Mouse (Mus musculus): ENCODE measurements around the gene Cdhr1. TPM values are rescaled to one million over a fixed set of nuclear protein-coding genes. Genes with fewer than 3 reads are reported as not detected.

Gene Cdhr1
- polyA plus RNA-seq, 1 experiment from 2014 or later: not detected

DNA sequence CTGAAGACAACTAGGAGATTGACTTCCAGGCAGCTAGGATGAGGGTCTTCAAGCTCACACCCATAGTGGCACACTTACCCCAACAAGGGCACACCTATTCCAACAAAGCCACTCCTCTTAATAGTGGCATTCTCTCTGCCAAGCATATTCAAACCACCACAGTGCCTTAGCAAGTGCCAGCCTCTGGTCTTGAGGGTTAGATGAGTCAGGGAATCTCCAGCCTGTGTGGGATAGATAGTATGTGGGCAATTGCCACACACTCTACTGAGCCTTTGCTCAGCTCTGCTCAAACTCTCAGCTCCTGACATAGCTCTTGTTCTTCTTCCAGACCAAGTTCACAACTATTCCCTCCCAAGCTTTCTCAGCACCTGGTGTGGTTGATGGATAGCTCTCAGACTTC, 13.2 kb upstream of the Cdhr1 start:
- no peak overlapping the region for H3K4me3 ChIP-seq (replicated peaks)
- no peaks in the 10 kb centered on the region for H3K9me3 ChIP-seq (replicated peaks)
- ATAC-seq (ENCODE audit: low read depth): no peak
- no peak for DNase-seq
- H3K9ac ChIP-seq: no peak overlapping the region
- H3K4me1 ChIP-seq (replicated peaks): no peaks in the 10 kb centered on the region
- no peaks in the 10 kb centered on the region for H3K36me3 ChIP-seq
- no peak overlapping the region for H3K4me2 ChIP-seq
- no peaks in the 10 kb centered on the region for H3K27me3 ChIP-seq
- H3K27ac ChIP-seq: no peak overlapping the region

DNA sequence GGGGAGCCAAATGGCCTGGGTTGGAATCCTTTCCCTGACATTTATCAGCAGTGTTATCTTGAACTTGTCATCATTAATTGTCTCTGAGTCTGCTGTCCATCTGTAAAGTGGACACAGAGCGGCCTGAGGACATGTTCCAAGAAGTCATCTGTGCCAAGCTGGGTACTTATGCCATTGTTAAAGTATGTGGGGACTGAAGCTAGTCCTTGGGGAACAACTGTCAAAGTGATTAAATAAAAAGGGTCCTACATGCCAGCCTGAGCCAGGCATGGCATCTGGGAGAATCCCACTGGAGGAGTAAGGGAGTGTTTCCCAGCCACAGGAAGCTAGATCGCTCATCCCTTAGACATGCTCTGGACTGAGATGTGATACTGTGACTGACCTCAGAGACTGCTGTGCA, 12.3 kb upstream of the Cdhr1 start:
- 55% methylated on average over 2 of the region's 2 CpGs for WGBS (ENCODE audit: insufficient replicate concordance)
- Histone ChIP-seq H3K4me1 (replicated peaks) (no peaks in the 10 kb centered on the region), H3K4me2 (no peak overlapping the region), H3K27ac (no peak overlapping the region), H3K9me3 (replicated peaks) (no peaks in the 10 kb centered on the region), H3K9ac (no peak overlapping the region), H3K27me3 (no peaks in the 10 kb centered on the region), H3K4me3 (replicated peaks) (no peak overlapping the region), H3K36me3 (no peaks in the 10 kb centered on the region)
- ATAC-seq (ENCODE audit: low read depth) (no peak), DNase-seq (no peak)

DNA sequence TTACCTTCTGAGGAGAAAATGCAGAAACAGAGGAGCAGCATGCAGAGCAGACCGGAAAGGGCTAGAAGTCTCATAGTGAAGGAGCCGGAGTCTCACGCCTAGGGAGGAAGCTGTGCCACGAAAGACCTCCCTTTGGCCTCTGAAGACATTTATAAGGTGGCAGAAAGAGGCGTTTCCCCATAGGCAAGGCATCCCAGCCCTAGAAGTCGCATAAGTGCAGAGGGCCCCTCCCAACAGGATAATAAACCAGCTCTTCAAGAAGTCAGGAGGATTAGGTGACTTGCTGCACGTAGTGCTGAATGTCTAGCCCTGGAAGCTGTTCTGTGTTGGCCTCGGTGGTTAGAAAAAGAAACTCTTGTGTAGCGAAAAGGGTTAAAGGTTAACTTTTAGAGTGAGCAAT, 11.8 kb upstream of the Cdhr1 start:
- Histone ChIP-seq H3K4me3 (replicated peaks) (no peak overlapping the region), H3K4me2 (no peak overlapping the region), H3K27me3 (no peaks in the 10 kb centered on the region), H3K4me1 (replicated peaks) (no peaks in the 10 kb centered on the region), H3K27ac (no peak overlapping the region), H3K36me3 (no peaks in the 10 kb centered on the region), H3K9me3 (replicated peaks) (no peaks in the 10 kb centered on the region), H3K9ac (no peak overlapping the region)
- WGBS (ENCODE audit: insufficient replicate concordance): 41% methylated on average over 9 of the region's 9 CpGs
- DNase-seq (no peak), ATAC-seq (ENCODE audit: low read depth) (no peak)

DNA sequence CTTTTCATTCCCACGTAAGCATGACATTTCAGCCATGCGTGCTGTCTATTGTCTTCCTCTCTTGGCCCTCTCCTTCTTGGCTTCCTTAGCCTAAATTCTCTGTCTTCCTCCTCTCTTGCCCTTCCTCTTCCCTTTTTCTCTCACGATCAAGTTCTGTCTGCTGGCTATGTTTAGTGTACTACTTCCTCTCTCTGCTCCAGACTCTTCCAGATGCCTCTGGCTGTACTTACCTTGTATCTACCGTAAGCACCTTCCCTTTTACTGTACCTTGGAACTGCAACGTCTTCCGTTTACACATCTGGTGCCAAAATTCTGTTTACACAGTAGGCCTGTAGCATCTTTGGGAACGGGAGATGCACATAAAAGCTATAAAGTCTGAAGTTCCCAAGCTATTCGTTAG, 11.3 kb upstream of the Cdhr1 start:
- Histone ChIP-seq H3K36me3 (no peaks in the 10 kb centered on the region), H3K27ac (no peak overlapping the region), H3K4me3 (replicated peaks) (no peak overlapping the region), H3K27me3 (no peaks in the 10 kb centered on the region), H3K4me2 (no peak overlapping the region), H3K9me3 (replicated peaks) (no peaks in the 10 kb centered on the region), H3K9ac (no peak overlapping the region), H3K4me1 (replicated peaks) (no peaks in the 10 kb centered on the region)
- WGBS (ENCODE audit: insufficient replicate concordance): 40% methylated on average over 8 of the region's 8 CpGs
- ATAC-seq (ENCODE audit: low read depth): no peak
- DNase-seq: no peak

DNA sequence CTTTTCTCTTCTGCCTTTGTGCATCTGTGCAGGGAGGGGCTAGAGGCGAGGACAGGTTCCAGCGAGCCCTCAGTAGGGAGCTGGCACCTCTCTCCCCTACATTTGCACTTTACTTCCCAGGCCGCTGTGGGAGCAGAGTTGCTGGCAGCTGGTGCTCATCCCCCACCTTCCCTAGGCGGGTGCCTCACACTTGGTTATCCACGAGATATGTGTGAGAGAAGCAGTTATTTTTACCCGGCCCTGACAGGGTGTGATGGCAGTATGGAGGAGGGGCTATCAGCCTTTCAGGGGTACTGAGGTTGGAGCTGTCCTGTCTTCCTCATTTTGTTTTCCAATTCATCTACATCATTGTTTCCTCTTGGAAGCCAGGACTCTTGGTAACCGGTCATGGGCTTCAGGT, 7.7 kb upstream of the Cdhr1 start:
- ATAC-seq (ENCODE audit: low read depth) (no peak), DNase-seq (no peak)
- Histone ChIP-seq H3K9ac (no peak overlapping the region), H3K4me1 (replicated peaks) (no peaks in the 10 kb centered on the region), H3K27me3 (0 out of 2 replicates have a peak, but pooled peaks cover 4% of the 10 kb centered on the region), H3K4me2 (no peak overlapping the region), H3K36me3 (no peaks in the 10 kb centered on the region), H3K9me3 (replicated peaks) (no peaks in the 10 kb centered on the region), H3K27ac (no peak overlapping the region), H3K4me3 (replicated peaks) (no peak overlapping the region)
- 20% methylated on average over 7 of the region's 7 CpGs for WGBS (ENCODE audit: insufficient replicate concordance)

DNA sequence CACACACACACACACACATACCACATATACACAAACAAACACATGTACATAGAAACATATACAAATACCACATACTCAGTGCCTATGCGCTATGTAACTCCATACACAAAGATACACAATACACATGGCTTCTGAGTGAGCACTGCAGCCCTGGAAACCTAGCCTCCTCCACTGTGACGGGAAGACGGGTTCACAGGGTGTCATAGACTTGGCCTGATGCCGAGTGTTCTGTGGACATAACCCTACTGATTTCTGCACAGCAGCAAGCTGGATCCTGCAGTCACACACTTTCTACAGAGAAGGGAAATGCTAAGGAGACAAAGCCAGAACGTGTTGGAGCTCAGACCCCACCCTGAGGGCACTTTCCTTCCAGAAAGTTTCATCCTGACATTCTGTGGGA, 6.6 kb upstream of the Cdhr1 start:
- H3K36me3 ChIP-seq: no peaks in the 10 kb centered on the region
- DNase-seq (no peak), ATAC-seq (ENCODE audit: low read depth) (no peak)
- H3K9me3 ChIP-seq (replicated peaks): no peaks in the 10 kb centered on the region
- 56% methylated on average over 5 of the region's 5 CpGs for WGBS (ENCODE audit: insufficient replicate concordance)
- H3K4me1 ChIP-seq (replicated peaks): no peaks in the 10 kb centered on the region
- 0 out of 2 replicates have a peak, but pooled peaks cover 4% of the 10 kb centered on the region for H3K27me3 ChIP-seq
- H3K4me2 ChIP-seq: no peak overlapping the region
- H3K27ac ChIP-seq: no peak overlapping the region
- H3K4me3 ChIP-seq (replicated peaks): no peak overlapping the region
- no peak overlapping the region for H3K9ac ChIP-seq

DNA sequence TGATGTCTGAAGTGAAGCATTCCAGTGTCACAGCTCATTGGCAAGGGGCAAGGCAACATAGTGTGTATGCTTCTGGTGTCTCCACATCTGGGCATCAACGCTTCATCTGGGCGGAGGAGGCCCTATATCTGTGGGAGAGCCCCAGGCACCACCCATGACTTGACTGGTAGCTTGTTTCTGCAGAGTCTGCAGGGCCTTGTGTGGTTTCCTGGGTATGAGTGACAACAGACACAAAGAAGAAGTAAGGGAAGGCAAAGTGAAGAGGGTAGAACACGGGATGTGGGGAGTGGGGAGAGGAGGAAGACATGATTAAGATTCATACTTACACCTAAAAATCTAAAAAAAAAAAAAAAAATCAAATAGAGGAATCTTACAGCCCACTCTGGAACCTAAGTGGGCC, 4.3 kb upstream of the Cdhr1 start:
- 26% methylated on average over 3 of the region's 3 CpGs for WGBS (ENCODE audit: insufficient replicate concordance)
- ATAC-seq (ENCODE audit: low read depth) (no peak), DNase-seq (no peak)
- H3K4me2 ChIP-seq: no peak overlapping the region
- H3K4me3 ChIP-seq (replicated peaks): no peak overlapping the region
- H3K4me1 ChIP-seq (replicated peaks): no peaks in the 10 kb centered on the region
- H3K36me3 ChIP-seq: no peaks in the 10 kb centered on the region
- H3K27ac ChIP-seq: no peak overlapping the region
- H3K9ac ChIP-seq: no peak overlapping the region
- no peaks in the 10 kb centered on the region for H3K9me3 ChIP-seq (replicated peaks)
- H3K27me3 ChIP-seq: peaks cover 25% of the 10 kb centered on the region

DNA sequence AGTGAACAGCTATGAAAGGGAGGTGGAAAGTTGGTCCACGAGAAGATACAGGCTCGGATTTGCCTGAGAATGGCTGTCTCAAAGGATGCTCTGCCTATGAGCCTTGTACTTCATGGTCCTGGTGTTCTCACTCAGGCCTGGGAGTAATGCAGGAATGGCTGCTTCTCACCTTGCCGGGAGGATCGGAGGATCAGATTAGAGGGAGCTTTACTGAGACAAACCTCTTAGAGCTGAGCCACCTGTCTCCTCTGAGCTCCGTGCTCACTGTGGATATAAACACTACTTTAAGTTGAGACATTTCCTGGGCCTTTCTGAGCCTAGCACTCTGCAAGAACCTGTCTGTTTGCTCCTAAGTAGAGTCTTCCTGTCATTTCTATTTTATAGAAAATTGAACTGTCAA, 3.4 kb upstream of the Cdhr1 start:
- H3K27me3 ChIP-seq: peaks cover 35% of the 10 kb centered on the region
- H3K4me3 ChIP-seq (replicated peaks): no peak overlapping the region
- no peaks in the 10 kb centered on the region for H3K9me3 ChIP-seq (replicated peaks)
- H3K36me3 ChIP-seq: no peaks in the 10 kb centered on the region
- no peak for DNase-seq
- H3K9ac ChIP-seq: no peak overlapping the region
- H3K27ac ChIP-seq: no peak overlapping the region
- no peak for ATAC-seq (ENCODE audit: low read depth)
- no peaks in the 10 kb centered on the region for H3K4me1 ChIP-seq (replicated peaks)
- no peak overlapping the region for H3K4me2 ChIP-seq
- WGBS (ENCODE audit: insufficient replicate concordance): 47% methylated on average over 5 of the region's 5 CpGs

DNA sequence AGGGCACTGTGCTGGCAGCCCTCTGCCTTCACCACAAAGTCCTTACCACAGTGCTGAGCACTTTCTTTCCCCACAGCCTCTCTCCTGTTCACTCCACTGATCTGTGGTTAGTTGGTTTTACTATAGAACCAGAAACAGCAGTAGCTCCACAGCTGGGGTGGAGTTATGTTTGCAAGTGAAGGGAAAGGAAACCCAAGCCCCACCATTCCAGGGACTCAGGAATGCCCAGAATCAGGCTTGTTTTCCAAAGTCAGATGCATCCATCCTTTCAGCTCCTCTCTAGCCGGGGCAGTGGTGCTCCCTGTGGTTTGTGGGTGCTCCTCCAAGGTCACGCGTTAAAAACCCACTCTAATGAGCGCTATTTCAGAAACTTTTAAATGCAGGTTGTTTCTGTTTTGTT, 2.6 kb downstream of the Cdhr1 start:
- Histone ChIP-seq H3K4me3 (replicated peaks) (no peak overlapping the region), H3K27ac (no peak overlapping the region)

DNA sequence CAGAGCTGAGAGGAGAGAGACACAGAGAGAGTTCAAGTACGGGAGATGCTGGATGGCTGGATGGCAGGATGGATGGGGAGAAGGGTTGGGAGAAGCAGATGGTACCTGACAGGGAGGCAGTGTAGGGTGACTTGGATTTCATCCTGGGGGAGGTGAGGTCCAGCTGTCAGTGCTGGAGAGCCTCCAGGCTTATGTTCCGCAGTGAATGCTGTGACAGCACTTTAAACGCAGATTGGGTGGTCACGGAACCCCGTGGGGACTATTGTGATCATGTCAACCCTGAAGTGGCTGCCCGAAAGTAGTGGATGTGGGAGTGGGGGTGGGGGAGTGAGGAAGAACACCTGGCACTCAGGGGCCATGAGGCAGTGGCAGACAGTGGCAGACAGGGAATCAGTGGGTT, 3.7 kb downstream of the Cdhr1 start:
- Histone ChIP-seq H3K4me3 (replicated peaks) (no peak overlapping the region), H3K9me3 (replicated peaks) (no peaks in the 10 kb centered on the region), H3K9ac (no peak overlapping the region), H3K27me3 (peaks cover 30% of the 10 kb centered on the region), H3K4me2 (no peak overlapping the region), H3K4me1 (replicated peaks) (no peaks in the 10 kb centered on the region), H3K36me3 (no peaks in the 10 kb centered on the region), H3K27ac (no peak overlapping the region)
- ATAC-seq (ENCODE audit: low read depth) (no peak), DNase-seq (no peak)
- 73% methylated on average over 6 of the region's 6 CpGs for WGBS (ENCODE audit: insufficient replicate concordance)

More for the DNA sequence above, 2.6 kb downstream of the Cdhr1 start:
- H3K4me2 ChIP-seq: no peak overlapping the region
- no peaks in the 10 kb centered on the region for H3K9me3 ChIP-seq (replicated peaks)
- no peak for ATAC-seq (ENCODE audit: low read depth)
- no peak for DNase-seq
- H3K36me3 ChIP-seq: no peaks in the 10 kb centered on the region
- WGBS (ENCODE audit: insufficient replicate concordance): 60% methylated on average over 4 of the region's 4 CpGs
- no peaks in the 10 kb centered on the region for H3K4me1 ChIP-seq (replicated peaks)
- H3K9ac ChIP-seq: no peak overlapping the region
- peaks cover 32% of the 10 kb centered on the region for H3K27me3 ChIP-seq

DNA sequence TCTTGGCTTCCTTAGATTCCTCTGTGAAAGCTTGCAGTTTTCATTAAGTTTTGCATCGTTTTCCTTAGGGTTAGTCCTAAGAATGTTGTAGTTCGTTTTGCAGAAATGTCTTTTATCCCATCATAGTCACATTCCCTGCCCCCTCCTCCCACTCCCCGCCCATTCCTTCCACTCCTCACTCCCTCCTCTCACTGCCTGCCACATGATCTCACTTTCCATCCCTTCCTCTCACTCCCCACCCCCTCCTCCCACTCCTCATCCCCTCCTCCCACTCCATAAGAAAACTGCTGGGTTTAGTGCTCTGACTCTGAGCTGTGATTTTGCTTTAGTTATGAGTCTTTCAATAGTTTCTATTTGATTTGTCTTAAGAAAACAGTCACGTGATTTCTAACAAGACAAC, 14.4 kb downstream of the Cdhr1 start:
- Histone ChIP-seq H3K4me2 (no peak overlapping the region), H3K9ac (no peak overlapping the region), H3K27me3 (no peaks in the 10 kb centered on the region), H3K4me1 (replicated peaks) (no peaks in the 10 kb centered on the region), H3K36me3 (no peaks in the 10 kb centered on the region), H3K4me3 (replicated peaks) (no peak overlapping the region), H3K9me3 (replicated peaks) (no peaks in the 10 kb centered on the region; the same call in 1 of the 2 replicates), H3K27ac (no peak overlapping the region)
- DNase-seq (no peak), ATAC-seq (ENCODE audit: low read depth) (no peak)
- WGBS (ENCODE audit: insufficient replicate concordance): 16% methylated on average over 4 of the region's 4 CpGs

DNA sequence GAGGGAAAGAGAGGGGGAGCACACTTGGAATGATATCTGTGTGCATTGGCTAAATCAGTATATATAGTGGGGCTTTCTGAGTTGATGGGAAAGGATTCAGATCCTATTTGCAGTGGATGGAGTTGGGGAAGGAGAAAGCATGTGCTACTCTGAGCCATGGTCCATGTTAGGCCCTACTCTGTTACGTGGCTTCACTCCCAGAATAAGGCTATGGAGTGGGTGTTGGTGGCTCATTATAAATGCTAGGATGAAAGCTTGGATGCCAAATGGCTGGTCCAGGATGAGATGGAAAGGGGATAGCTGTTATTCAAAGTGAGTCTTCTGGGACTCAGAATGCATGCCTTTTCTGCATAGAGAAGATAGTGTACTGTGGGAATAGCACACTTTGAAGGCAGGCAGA, 17.4 kb downstream of the Cdhr1 start:
- DNase-seq (no peak), ATAC-seq (ENCODE audit: low read depth) (no peak)
- Histone ChIP-seq H3K36me3 (no peaks in the 10 kb centered on the region), H3K27ac (no peak overlapping the region), H3K4me3 (replicated peaks) (no peak overlapping the region), H3K4me1 (replicated peaks) (no peaks in the 10 kb centered on the region), H3K27me3 (no peaks in the 10 kb centered on the region), H3K9me3 (replicated peaks) (no peaks in the 10 kb centered on the region; the same call in 1 of the 2 replicates), H3K9ac (no peak overlapping the region), H3K4me2 (no peak overlapping the region)
- WGBS (ENCODE audit: insufficient replicate concordance): 69% methylated on average over 1 of the region's 1 CpGs

DNA sequence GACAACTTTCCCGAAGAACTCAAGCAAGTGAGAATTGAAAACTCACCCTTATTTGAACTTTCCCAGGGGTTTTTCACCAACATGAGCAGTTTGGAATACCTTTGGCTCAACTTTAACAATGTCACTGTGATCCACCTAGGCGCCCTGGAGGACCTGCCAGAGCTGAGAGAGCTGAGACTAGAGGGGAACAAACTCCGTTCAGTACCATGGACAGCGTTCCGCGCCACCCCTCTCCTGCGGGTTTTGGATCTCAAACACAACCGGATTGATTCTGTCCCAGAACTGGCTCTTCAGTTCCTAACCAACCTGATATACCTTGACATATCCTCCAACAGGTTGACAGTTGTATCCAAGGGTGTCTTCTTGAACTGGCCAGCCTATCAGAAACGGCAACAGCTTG, 29.6 kb downstream of the Cdhr1 start:
- WGBS (ENCODE audit: insufficient replicate concordance): 17% methylated on average over 9 of the region's 9 CpGs
- peak; percentile 3 for DNase-seq
- Histone ChIP-seq H3K27me3 (no peaks in the 10 kb centered on the region), H3K9ac (no peak overlapping the region), H3K9me3 (replicated peaks) (no peaks in the 10 kb centered on the region), H3K4me3 (replicated peaks) (no peak overlapping the region), H3K27ac (no peak overlapping the region), H3K36me3 (no peaks in the 10 kb centered on the region), H3K4me1 (replicated peaks) (no peaks in the 10 kb centered on the region), H3K4me2 (no peak overlapping the region)
- ATAC-seq (ENCODE audit: low read depth): no peak
